Mouse (Mus musculus): ENCODE measurements around the gene Baiap3.

The Baiap3 gene

DNA sequence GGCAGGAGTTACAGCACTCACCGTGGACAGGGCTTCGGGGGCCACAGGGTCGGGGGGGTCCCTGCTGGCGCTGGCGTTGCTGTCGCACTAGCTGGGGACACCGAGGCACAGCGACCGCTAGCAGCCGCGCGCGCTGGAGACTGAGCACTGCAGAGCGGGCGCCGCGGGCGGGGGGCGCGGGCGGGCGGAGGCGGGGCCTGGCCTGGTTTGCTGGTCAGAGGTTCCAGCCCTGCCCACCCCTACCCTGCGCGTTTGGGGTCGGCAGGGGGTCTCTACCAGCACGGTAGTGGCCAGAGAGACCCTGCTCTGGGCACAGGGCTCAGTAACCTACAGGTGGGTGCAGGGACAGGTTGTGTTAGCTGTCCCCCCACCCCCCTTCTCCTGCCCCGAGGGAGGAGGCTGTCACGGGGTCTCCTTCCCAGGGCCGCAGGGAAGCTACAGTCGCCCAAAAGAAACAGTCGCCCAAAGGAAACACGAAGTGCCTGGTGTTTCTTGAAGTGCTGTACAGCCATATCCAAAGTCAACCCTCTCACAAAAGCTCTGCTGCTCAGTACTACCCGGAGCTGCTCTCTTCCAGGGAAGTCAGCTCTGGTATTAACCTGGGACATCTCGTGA lies at the start of gene Baiap3:
Gene Baiap3, minus strand, starts transcription at position 225 of the 615 bp plus-strand sequence.
- DNase-seq (ENCODE audit: low spot score) = no peak

DNA sequence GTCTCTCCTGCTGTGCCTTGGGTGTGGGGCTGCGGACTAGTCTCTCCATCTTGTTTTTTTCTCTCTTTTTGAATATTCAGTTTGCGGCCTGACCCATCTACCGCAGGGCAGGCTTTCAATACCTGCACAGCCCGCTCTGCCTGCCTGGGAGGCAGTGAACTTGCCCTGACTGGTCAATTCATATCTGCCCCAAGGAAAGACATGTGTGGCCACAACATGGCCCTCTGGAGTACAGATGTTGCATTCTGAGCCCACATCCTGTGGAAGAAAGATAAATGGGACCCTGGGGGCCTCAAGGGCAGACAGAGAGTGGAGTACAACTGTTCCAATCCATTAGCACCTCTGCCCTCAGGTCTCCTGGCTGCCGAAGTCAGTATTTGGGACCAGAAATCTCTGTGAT lies 41.9 kb upstream of the Baiap3 start, which contains the start of gene Prss34:
Gene Prss34, plus strand, starts transcription at position 301 of the 400 bp plus-strand sequence.
- DNase-seq (ENCODE audit: low spot score) = no peak

DNA sequence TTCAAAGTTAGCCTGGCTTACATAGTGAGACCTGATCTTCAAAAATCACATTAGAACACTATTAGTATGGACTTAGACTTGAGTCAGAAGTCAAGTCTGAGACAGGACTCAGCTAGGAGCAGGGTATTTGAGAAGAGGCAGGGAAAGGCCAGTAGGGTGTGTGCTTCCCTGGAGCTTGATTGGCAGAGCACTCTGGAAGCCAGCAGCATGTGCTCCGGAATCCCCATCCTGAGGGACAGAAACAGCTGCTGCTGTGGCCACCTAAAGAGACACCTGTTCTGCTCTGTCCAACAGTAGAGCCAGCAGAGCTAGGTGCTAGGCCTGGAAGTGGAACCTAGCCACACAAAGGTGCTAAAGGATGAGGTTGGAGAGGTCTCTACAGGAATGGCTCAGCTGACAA lies 37.9 kb upstream of the Baiap3 start:
- no peak for DNase-seq (ENCODE audit: low spot score)

DNA sequence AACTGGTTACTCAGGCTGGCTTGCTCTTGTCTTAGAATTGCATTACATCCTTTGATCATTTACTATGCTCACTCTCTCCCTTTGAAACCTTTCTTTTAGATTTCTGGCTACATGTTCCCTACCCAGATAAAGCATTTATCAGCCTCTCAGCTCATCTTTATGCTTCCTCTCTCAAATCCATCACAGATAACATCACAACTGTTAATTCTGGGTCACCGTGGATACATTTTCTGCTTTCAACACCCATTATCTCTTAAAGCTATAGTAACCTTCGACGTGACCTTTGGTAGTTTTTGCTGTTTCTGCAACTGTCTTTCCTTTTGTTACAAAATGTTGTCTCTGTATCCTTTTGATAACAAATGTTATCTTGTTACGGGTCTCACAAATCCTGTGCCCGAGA lies 37.3 kb upstream of the Baiap3 start:
- DNase-seq (ENCODE audit: low spot score) = no peak

DNA sequence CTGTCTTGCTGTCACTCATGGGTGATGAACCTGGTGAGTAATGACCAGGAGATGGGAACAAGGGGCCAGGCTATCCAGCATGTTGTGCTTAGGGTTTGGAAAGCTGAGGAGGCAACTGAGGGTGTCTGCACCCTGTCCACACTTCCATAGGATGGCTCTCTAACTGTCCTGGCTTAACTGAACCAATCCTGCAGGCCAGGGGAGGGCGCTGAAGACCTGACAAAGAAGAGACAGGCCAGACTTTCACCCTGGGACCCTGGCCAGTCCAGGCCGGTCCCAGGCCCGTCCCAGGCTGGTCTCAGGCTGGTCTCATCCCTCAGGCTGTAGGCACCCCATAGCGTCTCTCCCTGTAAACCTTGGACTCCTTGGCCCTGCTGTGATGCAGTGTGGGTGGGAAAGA lies 34.2 kb upstream of the Baiap3 start:
- no peak for DNase-seq (ENCODE audit: low spot score)

DNA sequence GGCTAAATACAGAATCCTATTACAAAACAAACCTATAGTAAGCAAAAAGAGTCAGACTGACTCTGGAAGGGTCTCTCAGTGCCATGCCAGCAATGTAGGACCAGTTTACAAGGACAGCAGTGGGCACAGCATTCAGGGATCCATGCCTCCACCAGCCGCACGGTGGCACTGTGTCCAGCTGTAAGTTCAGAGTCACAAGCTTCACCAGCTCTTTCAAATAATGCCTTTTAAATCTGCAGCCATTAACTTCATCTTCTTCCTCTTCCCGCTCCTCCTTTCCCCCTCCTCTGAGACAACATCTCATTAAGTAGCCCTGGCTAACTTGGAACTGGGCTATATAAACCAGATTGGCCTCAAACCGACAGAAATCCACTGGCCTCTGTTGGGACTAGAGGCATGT lies 32.7 kb upstream of the Baiap3 start:
- peak; percentile 21 for DNase-seq (ENCODE audit: low spot score)

DNA sequence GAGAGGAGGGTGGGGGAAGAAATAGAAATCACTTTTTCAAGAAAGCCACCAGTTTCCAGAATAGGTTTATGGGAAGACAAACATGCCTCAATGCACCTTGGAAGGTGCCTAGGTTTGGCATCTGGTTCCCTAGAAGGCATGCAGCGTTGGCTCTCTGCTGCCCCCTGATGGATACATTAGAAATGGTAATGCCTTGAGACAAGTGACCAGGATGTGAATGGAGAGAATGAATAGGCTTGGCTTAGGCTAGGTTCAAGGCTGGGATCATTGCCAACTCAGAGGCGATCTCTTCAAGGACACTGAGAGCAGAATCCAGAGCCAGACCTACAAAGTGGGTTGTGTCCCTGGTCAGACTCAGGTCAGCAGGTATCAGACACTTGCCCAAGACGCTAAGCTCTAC lies 28.9 kb upstream of the Baiap3 start:
- peak; percentile 36 for DNase-seq (ENCODE audit: low spot score)

DNA sequence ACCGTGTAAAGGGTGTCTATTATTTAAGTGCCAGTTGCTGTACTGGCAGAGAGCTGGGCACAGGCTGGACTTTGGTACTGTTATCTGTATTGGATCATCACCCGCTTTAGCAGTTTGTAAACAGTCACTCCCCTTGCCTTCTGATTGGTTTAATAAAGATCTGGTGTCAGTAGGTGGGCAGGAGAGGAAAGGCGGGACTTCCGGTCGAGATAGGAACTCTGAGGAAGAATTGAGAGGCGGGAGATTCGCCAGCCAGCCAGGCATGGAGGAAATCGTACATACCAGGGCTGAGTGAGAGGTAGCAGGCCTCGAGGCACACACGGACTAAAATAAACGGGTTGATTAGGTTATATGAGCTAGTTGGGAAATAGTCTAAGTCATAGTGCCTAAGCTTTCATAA lies 26.0 kb upstream of the Baiap3 start:
- peak; percentile 18 for DNase-seq (ENCODE audit: low spot score)

DNA sequence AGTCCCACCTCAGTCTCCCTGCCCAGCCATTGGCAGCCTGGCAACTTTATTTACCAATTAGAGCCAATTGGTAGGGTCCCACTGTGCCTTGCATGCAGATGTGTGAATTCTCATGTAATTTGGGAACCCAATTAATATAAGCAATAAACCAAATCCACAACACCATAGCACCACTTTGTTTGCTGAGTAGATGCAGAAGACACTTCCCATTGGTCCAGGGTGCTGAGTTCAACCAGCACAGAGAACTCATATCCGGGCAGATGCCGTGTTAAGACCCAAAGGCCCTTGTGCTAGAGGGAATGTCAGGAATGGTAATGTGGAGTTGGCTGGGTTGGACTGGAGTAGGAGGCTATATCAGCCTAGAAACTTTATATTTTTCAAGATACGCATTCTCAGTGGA lies 19.7 kb upstream of the Baiap3 start:
- no peak for DNase-seq (ENCODE audit: low spot score)

DNA sequence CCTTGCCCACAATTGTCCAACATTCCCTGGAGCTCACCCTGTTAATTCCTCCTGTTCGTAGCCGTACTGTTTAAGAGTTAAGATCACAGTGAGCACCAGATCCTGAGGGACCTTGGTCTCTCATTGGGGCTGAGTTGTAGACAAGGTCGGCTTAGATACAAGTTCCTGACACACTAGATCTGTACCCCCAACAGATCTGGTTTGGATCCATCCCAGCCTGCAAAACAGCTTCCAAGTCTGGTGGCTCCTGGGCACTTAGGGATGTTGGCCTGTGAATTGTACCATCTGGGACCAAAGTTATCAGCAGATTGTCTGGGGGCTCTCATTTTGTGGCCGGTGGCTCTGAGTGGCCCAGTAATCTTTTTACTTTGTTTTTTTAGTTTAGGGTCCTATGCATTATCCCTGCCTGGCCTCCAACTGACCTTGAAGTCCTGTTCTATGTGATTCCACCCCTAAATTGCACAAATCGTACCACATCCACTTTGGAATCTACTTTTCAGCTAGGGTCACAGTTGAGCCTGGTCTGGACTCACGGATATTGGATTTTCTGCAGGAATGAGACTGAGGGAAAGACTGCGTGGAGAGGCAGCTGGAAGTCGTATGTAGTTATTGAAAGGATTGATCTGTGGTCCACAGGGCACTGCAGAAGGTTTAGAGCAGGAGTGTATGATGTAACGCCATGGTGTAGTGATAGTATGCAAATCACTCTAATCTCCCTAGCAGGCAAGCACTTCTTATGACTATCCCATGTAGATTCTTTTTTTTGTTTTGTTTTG lies 18.6 kb upstream of the Baiap3 start, which contains the start of gene Ube2i:
Gene Ube2i, minus strand, starts transcription at position 52 of the 776 bp plus-strand sequence.
- no peak for DNase-seq (ENCODE audit: low spot score)

DNA sequence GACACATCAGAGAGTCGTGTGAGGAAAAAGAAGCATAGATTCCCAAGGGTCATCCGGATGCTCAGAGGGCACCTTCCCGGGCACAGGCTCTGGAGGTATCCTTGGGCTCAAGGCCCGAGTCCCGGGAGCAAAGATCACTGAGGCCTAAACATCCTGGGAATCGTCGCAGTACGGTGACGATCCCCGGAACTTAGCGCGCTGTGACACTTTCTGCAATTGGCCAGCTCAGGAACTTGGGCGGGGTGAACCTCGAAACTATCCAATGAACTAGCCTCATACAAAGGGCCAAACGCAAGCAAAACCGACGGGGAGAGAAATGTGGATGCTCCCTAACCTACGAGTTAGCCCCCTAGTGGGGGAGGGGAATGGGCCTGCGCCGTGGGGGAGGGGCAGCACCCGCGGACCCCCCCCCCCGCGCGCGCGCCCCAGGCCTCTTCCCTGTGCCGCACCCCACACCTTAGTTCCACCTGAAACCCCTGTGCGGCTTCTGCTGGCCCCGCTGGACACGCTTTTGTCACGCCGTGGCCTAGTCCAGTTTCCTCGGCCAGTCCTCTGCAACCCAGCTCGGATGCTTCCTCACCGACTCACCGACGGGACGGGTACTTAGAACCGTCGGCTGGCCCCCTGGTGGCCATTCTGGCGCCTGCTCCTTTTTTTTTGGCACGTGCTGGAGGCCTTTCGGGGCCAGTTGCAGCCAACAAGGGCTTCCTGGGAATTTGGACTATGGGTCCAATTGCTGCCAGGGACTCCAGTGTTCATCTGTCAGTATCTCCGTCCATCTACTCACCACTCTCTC lies 17.7 kb upstream of the Baiap3 start:
- DNase-seq (ENCODE audit: low spot score) = peak; percentile 99

DNA sequence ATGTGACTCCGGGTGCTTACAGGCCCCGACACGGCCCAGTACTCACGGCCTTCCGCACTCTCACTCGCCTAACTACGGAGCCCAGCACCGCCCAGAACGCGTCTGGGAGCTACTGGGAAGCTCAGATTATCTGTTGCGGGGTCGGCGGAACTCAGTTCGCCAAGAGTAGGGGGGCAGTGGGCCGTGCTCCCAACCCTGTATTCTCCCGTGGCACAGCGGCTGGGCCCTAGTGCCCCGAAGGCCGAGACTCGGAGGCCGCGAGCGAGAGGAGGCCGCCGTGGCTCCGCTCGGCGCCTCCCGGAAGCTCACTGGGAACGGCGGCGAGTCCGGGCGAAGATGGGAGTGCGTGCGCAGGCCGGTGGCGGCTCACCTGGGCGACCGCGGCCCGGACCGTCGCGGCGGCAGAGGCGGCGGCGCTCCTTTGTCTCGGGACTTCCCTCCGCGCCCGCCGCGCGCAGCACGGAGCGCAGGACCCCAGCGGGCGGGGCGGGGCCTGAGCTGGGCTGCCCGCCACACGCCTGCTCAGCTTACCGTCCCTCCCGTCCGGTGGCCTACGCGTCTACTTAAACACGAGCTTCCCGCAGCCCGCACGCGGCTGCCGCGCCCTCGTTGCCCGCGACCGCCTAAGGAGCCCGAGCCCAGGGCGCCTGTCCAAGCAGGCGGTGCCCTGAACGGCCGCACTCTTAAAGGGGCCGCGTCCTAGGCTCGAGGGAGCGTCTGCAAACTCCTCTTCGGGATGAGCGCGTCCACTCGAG lies 17.0 kb upstream of the Baiap3 start:
- peak; percentile 93 for DNase-seq (ENCODE audit: low spot score)

DNA sequence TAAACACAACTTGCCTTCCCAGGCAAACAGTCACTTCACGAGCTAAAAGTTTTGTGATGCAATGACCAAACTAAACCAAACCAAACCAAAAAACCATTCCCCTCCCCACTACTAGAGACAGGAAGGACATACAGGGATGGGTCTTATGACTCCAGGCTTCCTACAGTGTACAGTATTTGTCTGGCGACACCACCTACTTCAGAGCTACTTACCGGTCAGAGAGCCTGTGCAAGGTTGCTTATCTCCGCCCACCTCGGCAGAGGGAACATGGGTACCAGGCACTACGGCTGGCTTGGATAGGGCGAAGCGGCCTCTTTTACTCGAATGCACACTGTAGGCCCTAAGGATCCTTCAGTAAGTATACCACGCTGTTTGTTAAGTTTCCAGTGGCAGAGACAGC lies 16.2 kb upstream of the Baiap3 start:
- DNase-seq (ENCODE audit: low spot score) = no peak

DNA sequence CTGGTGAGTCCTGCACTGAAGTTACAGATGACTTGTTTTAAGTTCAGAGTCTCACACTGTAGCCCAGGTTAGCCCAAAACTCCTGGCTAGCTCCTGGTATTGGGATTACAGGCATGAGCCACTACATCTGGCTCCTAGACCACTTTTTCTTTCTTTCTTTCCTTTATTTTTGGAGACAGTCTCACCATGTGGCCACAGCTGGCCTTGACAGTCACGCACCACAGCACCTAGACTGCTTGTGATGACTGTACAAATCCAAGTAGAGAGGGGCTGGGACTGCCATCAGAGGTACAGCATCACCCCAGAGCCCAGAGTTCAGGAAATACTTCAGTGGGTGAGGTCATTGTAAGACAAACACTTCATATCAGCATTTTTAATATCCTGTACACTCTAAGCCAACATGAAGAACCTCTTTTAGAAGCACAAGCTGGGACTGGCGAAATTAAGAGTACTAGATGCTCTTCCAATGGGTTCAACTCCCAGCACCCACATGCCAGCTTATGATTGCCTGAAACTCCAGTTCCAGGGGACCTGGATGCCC lies 14.7 kb upstream of the Baiap3 start:
- DNase-seq (ENCODE audit: low spot score) = no peak

DNA sequence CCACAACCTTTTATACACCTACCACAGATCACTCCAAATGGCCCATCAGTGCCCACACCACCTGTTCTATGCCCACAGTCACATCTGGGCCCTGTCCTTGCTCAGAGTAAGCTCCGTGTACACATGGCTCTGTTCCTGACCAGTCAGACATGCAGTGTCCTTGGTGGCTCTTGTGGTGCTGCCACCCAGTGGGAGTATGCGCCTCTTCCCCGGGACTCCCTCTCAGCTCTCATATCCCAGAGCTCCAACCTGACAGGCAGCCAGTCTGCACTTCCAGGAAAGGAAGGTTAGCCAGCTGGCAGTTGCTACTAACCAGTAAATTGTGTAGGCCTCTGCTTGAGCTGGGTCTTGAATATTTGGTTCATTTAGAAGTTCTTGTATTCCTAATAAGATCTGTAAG lies 8.3 kb upstream of the Baiap3 start:
- DNase-seq (ENCODE audit: low spot score) = no peak

DNA sequence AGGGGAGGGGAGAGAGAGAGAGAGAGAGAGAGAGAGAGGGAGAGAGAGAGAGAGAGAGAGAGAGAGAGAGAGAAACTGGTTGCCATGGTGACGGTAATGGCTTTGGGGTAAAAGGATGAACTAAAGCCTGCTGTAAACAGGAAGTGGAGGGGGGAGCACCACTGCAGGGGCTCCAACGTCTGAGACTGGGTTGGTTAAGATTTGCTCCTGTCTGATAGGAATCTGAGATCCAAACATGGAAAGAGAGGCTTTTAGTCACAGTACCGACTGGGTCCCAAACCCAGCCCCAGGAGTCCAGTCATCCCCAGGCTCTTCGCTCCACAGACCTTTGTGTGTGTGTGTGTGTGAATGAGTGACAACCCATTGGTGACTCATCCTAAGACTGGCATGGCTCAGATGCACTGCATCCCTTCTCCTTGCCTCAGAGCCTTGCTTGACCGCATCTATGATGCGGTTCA lies 1.7 kb upstream of the Baiap3 start:
- DNase-seq (ENCODE audit: low spot score) = no peak

DNA sequence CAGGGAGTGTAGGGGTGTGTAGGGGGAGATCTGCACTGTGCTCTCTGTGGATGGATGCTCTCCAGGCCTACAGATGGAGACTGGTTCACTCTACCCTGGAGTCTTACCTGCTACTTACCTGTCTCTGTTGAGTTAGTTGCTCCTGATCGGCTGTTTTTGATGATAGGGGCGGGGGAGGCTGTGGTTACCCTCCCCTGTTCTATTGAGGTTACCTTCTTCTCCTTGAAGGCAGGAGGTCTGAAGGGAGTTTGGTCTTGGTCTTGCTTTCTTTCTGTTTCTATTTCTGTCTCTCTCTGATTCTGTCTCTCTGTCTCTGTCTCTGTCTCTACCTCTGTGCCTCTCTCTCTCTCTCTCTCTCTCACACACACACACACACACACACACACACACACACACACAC lies 1.1 kb downstream of the Baiap3 start:
- DNase-seq (ENCODE audit: low spot score) = no peak

DNA sequence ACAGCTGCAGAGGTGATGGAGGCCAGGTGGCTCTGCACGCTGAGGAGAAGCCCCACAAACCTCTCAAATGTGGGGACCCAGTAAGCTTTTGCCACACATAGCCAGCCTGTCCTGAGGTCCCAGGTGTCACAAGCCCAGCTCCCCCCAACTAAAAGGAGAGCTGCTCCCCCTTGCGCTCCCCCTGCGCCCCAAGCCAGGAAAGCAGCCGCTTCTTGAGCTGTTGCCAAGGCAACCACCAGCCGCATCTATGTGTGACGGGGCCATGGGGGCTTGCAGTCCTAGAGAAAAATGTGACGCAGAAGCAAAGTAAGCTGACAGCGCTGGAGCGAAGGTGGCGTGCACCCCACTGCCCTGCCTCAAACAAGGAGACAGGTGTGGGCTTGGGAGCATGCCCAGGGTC lies 2.4 kb downstream of the Baiap3 start:
- DNase-seq (ENCODE audit: low spot score) = no peak

DNA sequence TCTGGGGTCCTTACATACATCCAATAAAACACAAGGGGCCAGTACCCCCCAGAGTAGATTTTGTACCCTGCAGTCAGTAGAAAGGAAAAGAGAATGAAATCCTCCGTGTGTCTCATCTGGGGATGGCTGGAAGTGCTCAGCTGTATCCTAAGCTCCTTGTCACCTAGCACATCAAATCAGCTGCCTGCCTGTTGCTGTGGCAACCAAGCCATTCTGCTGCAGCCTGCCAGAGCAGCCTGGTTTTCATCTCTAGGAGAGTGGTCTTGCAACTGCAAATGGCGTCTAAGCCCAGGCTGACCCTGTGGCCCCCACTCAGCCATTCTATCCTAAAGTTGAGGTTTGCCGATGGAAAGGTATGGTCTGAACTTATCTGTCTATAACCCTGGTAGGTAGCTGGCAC lies 3.5 kb downstream of the Baiap3 start:
- no peak for DNase-seq (ENCODE audit: low spot score)

DNA sequence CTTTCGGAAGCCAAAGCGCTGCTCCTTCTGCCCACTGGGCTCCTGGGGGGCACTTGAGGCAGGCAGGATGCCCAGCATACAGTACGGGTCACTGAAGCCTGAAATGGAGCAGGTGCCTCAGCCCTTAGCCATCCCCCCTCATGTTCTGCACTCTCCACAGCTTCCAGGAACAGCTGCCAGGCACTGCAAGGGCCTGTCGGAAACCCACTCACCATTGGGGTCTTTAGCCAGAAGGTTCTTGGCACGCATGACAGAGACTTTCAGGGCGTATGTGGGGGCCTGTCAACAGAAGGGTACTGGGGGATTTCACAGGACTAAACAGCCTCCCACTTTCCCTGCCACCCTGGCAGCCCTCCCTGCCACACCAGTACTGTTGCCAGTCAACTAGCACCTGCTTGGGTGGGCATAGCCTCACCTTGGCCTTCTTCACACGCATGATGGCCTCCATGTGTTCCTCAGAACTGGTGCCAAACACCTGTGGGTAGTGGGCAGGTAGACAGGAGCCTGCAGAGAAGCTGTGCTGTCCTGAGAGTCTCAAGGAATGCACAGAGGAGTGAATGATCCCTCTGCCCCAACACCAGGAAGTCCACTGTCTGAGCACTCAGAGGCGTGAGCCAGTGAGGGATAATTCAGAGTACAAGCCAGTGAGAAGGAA lies 5.9 kb downstream of the Baiap3 start:
- no peak for DNase-seq (ENCODE audit: low spot score)

DNA sequence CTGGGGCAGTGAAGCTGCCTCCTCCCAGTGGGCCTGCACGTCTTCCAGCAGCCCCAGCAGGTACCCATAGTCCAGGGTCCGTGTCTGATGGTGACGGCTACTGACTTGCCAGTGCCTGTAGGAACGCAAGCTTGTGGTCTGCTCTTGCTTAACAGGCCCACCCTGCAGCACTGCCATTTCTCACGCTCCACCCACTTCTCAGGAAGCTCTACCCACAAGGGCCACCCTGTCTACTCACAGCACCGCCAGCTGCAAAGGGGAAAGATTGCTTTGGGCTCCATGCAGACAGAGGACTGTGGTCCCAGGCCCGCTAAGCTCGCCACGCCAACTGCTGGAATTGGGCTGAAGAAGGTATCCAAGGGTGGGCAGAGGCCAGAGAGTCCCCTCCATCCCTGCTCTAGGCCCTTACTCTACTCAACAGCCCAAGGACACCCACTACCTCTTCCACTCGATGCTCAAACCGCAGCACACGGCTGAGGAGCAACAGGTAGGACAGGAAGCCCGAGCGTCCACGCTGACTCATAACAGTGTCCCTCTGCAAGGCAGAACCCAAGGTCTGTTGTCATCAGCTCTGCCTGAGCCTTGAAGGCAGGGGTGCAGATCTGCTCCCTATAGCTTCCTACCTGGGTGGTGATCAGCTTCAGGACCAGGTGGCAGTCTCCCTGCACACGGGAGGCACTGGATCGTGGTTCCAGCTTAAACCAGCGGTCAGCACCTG lies 8.0 kb downstream of the Baiap3 start:
- DNase-seq (ENCODE audit: low spot score) = no peak
